Mouse (Mus musculus) monocyte, adult 5-6 weeks (primary cell): ENCODE measurements around the gene Recql5. TPM values are rescaled to one million over a fixed set of nuclear protein-coding genes. Genes with fewer than 3 reads are reported as not detected.

Experiments used
- ATAC-seq: fragments of 153-309, 156-312 bp; replicated peaks from 2 replicates; pipeline ENCODE4 v1.8.0; 2017; ENCODE audit warnings: mild to moderate bottlenecking; ENCODE audit not compliant: low TSS enrichment, insufficient number of reproducible peaks, severe bottlenecking, poor library complexity, low FRiP score
- total RNA-seq: library from RNA; stranded (forward); fragments of 200-1000, 200-491, 200-594 nt; gene quantifications from 3 replicates; pipeline ENCODE4 v1.2.3, GENCODE M21; 2017

The Recql5 gene
- total RNA-seq, 1 experiment from 2014 or later, result 23.2 TPM

DNA sequence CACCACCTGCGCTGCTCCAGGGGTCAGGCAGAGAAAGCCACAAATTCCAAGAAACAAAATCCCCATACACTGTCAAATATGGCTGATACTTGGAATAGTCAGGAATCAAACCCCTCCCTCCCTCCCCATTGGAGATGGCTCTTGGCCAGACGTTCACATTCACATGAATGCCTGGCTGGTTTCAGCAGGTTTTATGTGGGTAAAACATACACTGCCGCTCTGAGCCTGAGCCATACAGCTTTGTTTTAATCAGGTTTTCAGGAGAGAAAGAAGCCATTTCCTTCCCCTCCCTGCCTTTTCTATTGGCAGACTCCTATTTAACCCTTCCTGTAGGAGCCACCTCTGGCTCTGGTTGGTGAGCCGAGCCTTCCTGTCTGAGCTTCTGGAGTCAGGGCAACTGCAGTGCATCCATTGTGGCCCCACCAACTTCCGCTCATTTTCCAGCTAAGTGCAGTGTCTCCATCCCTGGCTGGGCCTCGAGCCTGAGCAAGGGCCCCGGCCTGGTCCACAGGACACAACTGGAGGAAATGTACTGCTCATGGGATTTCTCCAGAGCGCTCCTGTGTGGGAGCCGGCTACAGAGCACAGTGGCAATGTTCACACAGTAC, 13.0 kb upstream of the Recql5 start:
- no peak for ATAC-seq

DNA sequence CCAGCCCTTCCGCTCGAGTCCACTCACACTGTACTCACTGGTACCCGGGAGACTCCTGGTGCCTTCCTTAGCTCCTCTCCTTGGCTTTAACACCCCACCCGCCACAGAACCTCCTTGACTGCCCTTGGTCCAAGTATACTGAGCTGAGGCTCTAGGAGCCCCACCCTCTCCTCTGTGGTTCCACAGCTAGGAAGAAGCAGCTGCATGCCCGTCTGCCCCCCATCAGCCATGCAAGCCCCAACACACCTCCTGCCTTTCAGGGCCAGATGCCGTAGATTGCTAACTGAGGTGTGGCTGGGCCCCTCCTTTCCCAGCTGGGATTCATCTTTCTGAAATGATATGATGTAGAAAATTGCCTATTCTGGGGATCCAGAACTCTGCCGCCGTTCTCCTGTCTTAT, 12.0 kb upstream of the Recql5 start:
- ATAC-seq, result no peak

DNA sequence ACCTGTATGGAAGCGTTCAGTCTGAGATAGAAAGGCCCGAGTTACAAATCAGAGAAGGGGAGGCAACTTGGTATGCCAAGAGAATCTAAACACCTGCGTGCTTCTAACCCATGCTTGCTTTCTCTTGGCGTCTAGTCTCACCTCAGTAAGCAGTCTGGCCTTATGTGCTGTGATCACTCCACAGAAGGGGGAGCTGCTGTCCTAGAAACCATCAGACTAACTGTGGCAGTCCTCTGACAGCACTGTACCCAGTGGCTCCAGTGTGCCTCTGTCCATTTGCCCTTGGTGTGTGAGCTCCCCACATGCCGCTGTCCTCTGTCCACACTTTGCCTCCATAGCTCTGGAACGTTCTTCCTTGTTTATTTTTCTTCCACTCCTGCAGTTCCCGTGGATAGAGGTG, 8.7 kb upstream of the Recql5 start:
- ATAC-seq, result no peak

DNA sequence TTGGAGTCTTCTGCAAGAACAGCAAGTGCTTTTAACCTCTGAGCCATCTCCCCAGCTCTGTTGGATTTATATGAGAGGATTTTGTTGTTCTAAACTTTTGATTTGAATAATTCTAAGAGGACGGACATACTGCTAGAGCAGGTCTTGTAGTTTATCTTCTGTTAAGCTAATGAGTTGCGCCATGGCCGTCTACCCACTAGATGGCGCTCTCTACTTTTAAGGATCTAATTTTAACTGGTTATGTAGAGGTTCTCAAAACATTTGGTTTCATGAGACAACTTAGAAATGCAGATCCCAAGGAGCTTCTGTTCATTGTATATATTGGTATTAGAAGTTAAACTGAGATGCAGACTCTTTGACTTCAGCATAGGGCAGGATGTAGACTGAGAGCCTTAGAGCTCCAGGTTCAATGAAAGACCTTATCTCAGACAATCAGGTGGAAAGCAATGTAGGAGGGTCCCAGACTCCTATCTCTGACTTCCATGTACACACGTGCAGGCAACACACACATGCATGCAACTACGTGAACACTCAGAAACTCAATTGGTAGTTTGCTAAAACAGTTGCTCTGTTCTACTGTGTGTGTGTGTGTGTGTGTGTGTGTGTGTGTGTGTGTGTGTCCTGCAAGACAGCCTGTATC, 6.5 kb upstream of the Recql5 start:
- peak; percentile 69; the same call in 1 of the 2 replicates for ATAC-seq

DNA sequence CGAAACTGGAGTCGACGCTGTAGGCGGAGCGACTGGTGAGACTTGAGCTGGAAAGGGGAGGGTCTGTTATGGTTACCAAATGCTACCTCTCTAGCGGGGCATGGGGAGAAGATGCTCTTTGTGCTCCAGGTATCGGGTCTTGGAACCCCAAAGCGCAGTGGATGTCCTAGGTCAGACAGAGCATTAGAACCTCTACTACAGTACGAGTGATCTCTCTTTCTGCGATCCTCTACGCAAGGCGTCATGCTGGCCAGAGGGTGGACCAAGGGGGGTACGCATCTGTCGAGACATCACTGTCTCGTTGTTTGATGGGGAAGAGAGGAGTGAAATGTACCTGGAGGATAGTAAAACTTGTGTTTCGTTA, 452 bp upstream of the Recql5 start:
- ATAC-seq, result peak; percentile 12; the same call in 1 of the 2 replicates

DNA sequence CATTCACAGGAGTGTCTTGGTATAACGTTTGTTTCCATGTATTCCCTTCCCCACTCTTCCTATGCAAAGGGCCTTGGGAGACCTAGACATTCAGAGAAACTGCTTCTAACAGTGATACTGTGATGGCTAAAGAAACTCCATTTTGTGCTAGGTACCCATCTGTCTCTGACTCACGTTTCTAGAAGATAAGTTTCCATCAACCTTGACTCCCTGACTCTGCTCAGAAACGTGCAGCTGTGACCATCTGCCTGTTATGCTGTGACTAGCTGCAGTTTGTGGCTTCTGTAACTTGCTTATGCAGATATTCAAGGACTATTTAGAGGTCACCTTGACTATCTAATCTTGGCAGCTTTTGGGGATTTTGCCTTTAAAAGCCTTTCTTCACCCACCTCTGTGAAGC, 2.0 kb downstream of the Recql5 start:
- ATAC-seq, result no peak

DNA sequence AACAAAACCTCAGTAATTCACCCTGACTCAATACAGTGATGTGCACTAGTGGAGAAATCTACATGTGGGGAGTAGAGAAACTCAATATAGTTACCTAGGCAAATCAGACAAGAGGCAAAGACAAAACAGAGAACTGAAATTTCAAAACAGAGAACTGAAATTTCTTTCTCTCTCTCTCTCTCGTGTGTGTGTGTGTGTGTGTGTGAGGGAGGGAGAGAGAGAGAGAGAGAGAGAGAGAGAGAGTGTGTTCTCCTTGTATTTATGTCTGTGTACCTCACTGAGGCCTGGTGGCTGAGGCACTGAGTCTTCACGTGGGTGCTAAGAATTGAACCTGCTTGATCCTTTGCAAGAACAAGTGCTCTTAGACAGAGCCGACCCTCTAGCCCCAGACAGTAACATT, 3.5 kb downstream of the Recql5 start:
- peak; percentile 34; the same call in 1 of the 2 replicates for ATAC-seq

DNA sequence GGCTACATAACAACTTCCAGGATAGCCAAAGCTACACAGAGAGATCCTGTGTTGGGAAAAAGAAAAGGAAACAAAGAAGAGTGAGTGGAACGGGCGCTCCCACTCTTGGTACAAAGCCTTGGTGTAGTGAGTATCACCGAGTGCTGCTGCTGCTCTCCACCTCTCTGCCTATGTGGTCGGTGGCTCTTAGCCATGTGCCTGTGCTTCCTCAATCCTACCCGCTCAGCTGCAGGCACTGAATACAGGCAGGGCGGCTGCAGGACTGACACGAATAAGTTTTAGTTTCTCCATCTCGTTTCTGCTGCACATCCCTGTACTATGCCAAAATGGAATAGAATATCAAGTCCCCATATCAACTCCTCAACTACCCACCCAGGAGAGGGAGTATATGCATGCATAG, 4.2 kb downstream of the Recql5 start:
- no peak for ATAC-seq

DNA sequence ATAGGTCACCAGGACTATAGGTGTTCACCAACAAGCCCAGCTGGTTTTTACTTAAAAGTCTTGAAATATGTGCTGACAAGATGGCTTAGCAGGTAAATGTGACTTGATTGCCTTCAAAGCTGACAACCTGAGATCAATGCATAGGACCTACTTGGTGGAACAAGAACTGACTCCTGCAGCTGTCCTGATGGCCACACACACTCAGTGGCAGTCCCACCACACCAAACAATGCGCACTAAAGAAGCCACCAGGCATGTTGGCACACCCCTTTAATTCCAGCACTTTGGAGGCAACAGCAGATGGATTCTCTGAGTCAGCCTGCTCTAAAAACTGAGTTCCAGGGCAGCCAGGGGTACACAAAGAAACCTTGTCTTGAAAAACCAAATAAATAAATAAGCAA, 11.3 kb downstream of the Recql5 start:
- no peak for ATAC-seq

DNA sequence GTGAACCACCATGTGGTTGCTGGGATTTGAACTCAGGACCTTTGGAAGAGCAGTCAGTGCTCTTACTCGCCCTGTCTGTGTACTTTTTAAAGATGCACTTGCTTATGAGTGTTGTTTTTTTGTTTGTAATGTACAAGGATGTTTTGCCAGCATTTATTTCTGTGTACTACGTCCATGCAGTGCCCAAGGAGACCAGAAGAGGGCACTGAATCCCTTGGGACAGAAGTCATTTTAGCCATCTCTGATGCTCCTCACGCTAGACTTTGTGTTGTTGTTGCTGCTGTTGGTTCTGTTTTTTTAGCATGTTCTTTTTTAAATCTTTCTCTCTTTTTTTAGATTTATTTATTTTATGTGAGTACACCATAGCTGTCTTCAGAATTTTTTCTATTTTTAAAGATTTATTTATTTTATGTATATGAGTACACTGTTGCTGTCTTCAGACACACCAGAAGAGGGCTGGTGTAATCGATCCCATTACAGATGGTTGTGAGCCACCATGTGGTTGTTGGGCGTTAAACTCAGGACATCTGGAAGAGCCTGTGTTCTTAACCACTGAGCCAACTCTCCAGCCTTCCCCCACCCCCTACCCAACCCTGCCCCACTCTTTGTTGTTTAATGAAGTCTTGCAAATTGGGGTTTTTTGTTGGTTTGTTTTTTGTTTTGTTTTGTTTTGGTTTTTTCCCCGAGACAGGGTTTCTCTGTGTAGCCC, 13.0 kb downstream of the Recql5 start:
- ATAC-seq, result 0 out of 2 replicates have a peak, but pooled peaks have one; percentile 68

DNA sequence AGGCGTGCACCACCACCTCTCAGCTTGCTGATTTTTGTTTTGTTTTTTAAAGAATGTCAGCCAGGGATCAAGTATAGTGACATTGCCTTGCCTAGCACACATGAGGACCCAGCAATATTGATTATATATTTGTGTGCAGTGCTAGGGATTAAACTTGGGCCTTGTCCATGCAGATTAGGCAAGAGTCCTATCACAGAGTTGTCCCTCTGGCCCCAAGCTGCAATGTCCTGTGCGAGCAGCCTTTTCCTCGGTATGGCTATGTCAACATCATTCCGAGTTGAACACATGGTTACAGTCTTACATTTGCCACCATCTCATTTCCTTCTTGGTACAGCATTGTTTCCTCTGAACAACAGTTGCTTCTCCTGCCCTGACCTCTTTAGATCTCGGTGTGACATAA, 14.2 kb downstream of the Recql5 start:
- no peak for ATAC-seq

DNA sequence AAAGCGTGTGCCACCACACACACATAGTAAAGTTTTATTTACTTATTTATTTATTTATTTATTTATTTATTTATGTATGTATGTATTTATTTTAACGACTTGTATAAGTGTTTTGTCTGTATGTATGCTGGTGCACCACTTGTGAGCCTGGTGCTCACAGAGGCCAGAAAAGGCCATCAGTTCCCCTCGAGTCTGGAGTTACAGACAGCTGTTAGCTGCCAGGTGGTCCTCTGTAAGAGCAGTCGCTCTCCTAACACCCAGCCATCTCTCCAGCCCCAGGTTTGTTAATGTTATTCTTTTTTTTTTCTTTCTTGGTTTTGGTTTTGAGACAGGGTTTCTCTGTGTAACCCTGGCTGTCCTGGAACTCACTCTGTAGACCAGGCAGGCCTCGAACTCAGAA, 14.6 kb downstream of the Recql5 start:
- no peak for ATAC-seq

DNA sequence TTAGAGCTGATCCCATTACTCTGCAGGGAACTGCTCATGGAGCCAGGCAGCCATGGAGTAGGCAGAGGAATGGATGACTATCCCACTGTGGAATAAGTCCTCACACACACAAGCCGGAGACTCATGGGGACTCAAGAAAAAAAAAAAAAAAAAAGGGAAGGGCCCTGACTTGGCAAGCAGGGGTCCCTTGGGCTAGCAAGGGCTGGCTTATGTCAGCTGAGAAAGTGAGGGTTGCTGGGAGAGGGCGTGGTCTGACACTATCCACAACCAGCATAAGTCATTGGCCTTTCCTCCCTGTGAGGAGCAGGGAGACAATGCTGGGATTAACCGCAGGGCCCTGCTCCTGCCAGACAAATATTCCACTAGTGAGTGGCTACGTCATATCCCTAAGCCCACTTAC, 16.7 kb downstream of the Recql5 start:
- ATAC-seq, result no peak

DNA sequence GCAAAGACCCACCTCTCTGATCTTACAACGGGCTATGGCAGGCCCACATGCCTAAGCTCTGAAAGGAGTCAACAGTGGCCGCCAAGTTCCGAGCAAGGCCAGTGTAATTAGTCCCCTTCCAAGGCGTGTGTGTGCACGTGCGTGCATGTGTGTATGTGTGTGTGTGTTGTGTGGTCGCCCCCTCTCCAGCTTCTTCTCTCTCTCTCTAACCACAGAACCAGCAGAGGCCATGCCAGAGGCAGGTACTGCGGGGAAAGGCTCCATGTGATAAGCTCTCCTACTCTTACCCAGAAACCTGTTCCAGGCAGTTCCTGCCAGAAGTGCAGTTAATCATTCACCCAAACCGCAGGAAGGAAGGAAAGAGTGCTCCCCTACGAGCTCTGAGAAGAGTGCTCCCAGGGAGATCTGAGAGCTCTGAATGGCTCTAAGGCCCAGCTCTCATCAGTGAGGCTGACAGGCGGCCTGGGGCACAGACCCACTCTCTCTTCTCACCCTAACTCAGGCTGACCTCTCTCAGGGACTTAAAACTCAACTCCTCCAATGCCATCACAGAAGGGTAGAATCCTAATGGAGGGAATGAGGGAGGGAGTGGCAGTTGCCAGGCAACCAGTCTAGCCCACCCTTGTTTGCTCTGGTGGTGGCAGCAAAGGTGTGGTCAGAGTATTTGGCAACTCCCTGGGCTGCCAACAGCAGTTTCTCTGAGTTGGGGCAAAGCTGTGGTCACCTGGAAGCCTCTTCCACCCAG, 21.5 kb downstream of the Recql5 start, which contains the start of gene Smim6:
TSS of gene Smim6 (plus strand) at position 386 of the 745 bp plus-strand sequence.
- ATAC-seq, result no peak

DNA sequence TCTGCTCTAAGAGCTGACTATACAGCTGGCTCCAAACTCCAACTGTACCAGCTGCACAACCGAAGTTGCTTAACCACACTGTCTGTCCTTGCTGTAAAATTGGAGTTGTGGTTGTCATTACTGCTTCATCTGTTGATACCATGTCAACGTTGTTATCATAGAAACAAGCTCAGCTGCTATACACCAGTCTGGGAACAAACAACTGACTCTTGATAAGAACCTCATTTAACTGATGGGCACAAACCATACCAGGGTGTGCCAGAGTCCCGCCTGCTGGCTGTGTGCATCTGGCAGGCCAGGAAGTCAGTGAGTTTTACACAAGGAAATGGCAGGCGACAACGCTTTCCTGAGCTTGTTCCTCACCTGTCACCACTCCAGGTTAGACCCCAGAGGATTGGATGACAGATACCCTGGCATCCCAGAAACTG, 22.1 kb downstream of the Recql5 start:
- ATAC-seq, result no peak

DNA sequence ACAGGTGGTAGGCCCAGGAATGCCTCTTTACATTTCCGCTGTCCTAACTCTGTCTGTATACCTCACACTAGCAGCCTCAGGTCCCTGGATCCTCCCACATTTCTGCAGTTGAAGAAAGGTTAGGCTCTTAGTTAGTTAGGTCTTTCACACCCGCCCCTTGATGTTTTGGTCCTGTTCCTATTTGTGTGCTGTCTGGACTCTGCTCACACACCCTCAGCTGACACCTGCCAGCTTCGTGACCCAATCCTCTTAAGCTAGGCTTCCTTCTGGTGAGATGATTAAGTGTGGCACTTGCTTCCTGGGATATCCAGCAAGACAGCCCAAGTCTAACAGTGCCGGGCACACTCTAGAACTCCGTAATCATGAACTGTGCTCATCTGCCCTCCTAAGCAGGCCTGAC, 26.8 kb downstream of the Recql5 start:
- no peak for ATAC-seq

DNA sequence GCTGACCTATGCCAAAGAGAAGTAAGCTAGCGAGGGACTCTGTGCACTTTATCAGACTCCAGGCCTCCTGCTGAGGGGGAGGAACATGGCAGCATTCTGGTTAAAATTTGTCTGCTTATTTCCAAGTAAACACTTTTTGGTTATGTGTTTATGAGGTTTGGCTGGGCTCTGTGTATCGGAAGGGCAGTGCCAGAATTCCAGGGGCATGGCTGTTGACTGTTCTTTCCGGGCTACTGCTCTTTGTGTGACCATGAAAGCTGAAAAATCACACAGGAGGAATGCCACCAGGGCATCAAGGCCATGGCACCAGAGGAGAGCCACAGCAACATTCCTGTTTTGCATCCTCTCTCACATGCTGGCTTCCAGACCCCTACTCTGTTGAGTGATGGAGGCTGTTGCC, 27.2 kb downstream of the Recql5 start:
- ATAC-seq, result no peak

DNA sequence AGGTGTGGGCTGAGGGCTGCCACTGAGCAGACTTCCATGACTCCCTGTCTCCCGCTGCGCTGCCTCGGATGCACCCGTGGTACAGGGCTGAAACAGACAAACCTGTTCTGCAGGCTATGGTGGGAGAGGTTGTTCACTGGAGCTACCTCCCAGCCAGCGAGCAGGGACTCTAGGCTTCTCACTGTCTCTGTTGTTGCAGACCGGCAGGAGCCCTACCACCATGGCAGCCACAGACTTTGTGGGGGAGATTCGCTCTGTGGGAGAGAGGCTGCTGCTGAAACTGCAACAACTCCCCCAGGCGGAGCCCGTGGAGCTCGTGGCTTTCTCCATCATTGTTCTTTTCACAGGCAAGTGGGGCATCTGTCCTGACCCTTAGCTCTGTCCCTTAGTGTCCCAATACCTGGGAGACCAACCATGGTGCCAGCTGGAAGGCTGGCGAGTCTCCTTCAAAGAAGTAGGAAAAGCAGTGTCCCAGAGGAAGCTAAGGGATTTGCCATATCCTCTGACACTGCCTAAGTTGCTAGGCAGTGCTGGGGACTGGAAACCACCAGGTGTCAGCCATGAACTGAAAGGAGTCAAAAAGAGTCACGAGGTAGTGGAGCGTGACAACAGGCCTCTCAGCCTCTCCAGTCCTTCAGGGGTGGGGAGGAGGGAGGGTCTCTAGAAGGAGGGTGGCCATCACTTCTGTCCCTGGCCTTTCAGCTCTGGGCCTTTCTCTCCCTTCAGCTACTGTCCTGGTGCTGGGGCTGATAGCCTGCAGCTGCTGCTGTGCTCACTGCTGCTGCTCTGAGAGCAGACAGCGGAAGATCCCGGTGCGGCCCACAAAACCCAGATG, 28.1 kb downstream of the Recql5 start:
- ATAC-seq, result no peak
